Mouse (Mus musculus) left cerebral cortex, adult 18-20 months (tissue): ENCODE data around the gene Efr3b. TPM values are rescaled to one million over a fixed set of nuclear protein-coding genes. Genes with fewer than 3 reads are reported as not detected.

ENCODE experiments used
- DNase-seq, 2 experiments: peaks; one replicate each; pipeline ENCODE4 v3.0.0; 2021 to 2022; ENCODE audit warnings: low spot score in 2 of 2, mixed read lengths in 1 of 2
- total RNA-seq, 2 experiments: library from RNA; stranded (reverse); gene quantifications; 2 replicates each; pipeline ENCODE4 v1.2.3; 2021

Efr3b gene
- total RNA-seq, 2 experiments from 2014 or later = 110 to 114 TPM

DNA sequence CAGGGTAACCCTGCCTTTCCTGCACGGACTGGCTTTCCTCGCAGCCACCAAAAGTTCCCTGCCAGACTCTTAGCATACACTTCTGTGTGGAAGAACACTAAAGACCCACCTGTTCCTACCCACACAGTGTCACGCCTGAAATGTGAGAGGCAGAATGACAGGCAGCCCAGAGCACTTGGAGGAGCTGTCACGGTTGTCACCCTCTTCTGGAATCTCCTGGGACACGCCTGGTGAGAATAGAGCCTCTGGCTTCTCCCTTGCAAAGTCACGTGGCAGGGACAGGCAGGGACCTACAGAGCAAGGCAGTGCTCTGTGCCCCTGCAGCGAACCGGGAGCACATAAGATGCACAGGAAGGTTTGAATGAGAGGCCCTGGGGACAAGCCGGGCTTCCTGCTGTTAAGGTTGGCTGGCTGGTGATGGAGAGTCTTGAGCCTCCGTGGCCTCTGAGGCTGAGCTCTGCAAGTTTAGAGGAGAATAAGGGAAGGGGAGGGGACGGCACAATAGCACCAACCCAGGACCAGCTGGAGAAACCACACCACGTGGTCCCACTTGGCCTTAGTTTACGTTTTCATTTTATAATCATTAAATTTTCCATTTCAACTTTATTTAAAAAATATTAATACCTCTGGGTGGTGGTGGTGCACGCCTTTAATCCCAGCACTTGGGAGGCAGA, 120.9 kb downstream of the Efr3b start:
- DNase-seq = no peak

DNA sequence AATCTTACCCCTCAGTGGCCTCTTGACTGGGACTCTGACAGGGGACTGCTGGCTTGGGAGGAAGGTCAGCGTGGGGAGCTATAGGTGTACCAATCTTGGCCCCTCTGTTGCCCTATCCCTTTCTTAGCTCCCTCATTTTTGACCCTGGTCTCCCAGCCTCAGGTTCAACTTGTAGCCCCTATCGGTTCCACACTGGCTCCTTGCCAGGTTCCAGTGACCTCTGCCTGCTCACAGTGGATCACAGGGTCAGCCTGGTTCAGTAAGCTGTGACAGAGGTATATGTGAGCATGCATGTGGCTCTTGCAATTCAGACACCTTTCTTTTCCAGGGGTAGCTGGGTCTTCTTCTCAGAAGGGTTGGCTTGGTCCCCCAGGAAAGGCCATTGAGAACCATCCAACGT, 122.9 kb downstream of the Efr3b start:
- no peak for DNase-seq

Other genes starting within 250 kb of the Efr3b start
- 10 to 100 TPM; 86.7 to 94.0 TPM for gene Dnmt3a, start 232.9 kb downstream of the Efr3b start, total RNA-seq
- gene Pomc, start 84.0 kb downstream of the Efr3b start, total RNA-seq = 1 to 10 TPM; 1.6 to 1.7 TPM
- gene Dnajc27, start 43.7 kb upstream of the Efr3b start, total RNA-seq = 10 to 100 TPM; 96.7 to 97.1 TPM
- gene Adcy3, start 94.2 kb upstream of the Efr3b start, total RNA-seq = 10 to 100 TPM; 53.5 to 55.5 TPM
- gene Ptrhd1, start 195.1 kb upstream of the Efr3b start, total RNA-seq = 1 to 10 TPM; 8.0 to 8.6 TPM
- gene Cenpo, start 195.4 kb upstream of the Efr3b start, total RNA-seq = 1 to 10 TPM; 3.2 to 3.7 TPM